Comparison of ENCODE assay signal across 2 mouse cellular contexts in the genomic region with DNA sequence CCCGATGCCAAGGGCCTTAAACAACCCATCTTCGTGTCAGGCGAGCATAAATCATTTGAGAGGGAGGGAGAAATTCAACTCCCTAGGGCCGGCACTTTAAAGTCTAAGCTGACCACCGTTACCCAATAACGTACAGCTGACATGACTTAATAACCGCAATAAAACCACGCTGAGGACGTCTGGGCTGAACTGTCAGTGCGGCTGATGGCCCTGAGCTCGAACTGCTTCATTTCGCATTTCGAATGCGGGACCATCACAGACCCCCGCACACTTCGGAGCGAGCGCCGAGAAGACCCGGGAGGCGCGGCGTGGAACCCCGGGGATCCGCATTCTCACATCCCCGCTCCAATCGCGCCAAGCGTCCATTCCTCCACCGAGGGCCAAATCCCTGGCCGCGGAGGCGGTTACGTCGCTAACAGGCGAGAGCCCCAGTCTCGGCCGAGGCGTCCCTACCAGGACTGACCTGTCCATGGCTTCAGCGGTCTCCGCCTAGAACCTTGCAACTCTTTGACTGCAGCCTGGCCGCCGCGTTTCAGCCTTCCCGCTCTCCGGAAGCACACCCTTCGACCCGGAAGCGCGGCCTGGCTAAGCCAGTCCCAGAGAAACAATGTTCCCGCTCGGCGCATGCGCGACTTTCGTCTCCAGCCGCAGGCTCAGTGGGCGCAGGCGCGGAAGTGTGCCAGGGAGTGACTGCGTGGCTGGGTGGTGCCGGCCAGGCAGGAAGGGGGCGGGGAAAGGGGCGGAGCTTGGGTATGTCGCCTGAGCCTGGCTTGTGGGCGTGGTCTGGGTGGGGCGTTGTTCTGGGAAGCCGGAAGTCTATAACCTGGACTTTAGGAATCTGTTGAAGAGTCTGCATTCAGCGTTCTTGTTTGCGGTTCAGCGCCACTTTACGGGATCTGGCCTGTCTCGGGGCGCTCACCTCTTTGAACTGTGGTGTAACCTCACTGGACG.
A peak's percentile ranks its signal among the peaks of the same experiment; 100 is the strongest.
TF ChIP-seq lines count a peak whose summit lies in the region.

A gene (minus strand): TSS at position 565 of the 951 bp plus-strand sequence.

TF ChIP-seq in C2C12, 6 proteins besides CTCF, POLR2A, EP300 and RAD21 (continued from another document):
- TF ChIP-seq MAX (IDR thresholded peaks at IDR 0.05) = peak; percentile 89
- TF ChIP-seq MYOG (IDR thresholded peaks at IDR 0.05; ENCODE audit: control insufficient read depth, extremely low read depth, insufficient read length) = no peak
TF ChIP-seq in C2C12: peak in this region for 3.

TF ChIP-seq in myocyte, 11 proteins besides CTCF, POLR2A, EP300 and RAD21 (continued from another document):
- no peak for TF ChIP-seq TCF12 (IDR thresholded peaks at IDR 0.05; ENCODE audit: insufficient read depth, poor library complexity, severe bottlenecking)
